Mouse (Mus musculus): Measurements from ENCODE around the gene Fthl17b.
"Not testable (repeated sequence)": the region's sequence is repeated elsewhere in the genome, so short reads cannot be mapped to it uniquely, and the experiment has no call there.

The Fthl17b gene

DNA sequence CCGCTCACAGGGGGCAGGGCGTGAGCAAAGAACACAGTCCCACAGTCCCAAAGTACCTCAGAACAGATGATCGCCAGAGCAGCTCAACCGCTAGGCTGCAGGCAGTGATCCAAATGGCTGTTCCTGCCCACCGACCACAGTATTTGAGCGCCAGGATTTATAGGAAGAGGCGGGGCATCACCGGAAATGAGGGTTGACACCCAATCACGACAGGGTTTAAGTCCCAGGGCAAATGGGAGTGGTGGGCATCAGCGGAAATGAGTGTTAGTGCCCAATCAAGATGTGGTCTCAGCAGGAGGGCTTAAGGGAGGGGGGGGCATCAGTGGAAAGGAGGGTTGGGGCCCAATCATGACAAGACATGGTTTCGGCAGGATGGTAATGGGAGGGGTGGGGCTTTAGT lies at the start of gene Fthl17b:
Fthl17b (minus strand) TSS at position 101 of the 400 bp plus-strand sequence.
- DNase-seq, result not testable (repeated sequence)

DNA sequence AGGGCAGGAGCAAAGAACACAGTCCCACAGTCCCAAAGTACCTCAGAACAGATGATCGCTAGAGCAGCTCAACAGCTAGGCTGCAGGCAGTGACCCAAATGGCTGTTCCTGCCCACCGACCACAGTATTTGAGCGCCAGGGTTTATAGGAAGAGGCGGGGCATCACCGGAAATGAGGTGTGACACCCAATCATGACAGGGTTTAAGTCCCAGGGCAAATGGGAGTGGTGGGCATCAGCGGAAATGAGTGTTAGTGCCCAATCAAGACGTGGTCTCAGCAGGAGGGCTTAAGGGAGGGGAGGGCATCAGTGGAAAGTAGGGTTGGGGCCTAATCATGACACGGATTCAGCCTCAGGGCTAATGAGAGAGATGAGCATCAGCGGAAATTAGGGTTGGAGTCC lies 23.9 kb upstream of the Fthl17b start, which contains the start of gene Fthl17d:
Fthl17d (minus strand) TSS at position 101 of the 400 bp plus-strand sequence.
- DNase-seq, result not testable (repeated sequence)

DNA sequence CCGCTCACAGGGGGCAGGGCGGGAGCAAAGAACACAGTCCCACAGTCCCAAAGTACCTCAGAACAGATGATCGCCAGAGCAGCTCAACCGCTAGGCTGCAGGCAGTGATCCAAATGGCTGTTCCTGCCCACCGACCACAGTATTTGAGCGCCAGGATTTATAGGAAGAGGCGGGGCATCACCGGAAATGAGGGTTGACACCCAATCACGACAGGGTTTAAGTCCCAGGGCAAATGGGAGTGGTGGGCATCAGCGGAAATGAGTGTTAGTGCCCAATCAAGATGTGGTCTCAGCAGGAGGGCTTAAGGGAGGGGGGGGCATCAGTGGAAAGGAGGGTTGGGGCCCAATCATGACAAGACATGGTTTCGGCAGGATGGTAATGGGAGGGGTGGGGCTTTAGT lies 13.7 kb upstream of the Fthl17b start, which contains the start of gene Fthl17c:
Fthl17c (minus strand) TSS at position 101 of the 400 bp plus-strand sequence.
- DNase-seq, result not testable (repeated sequence)

DNA sequence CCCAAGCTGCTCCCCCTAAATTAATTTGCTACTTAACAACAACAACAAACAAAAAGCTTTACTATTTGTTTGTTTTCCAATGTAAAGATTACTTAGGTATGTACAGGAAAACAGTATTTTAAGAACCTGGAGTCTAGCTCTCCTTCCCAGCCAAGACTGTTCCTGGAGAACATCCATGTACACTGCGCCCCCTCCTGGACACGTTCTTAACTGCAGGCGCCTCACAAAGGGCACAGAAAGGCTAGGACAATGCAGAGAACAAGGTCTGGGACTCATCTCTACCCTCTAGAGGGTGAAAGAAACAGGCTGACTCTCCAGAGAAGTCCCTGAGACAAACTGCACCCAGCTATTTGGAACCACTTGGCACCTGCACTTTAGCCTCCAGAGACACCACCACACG lies 1.8 kb upstream of the Fthl17b start:
- not testable (repeated sequence) for DNase-seq

DNA sequence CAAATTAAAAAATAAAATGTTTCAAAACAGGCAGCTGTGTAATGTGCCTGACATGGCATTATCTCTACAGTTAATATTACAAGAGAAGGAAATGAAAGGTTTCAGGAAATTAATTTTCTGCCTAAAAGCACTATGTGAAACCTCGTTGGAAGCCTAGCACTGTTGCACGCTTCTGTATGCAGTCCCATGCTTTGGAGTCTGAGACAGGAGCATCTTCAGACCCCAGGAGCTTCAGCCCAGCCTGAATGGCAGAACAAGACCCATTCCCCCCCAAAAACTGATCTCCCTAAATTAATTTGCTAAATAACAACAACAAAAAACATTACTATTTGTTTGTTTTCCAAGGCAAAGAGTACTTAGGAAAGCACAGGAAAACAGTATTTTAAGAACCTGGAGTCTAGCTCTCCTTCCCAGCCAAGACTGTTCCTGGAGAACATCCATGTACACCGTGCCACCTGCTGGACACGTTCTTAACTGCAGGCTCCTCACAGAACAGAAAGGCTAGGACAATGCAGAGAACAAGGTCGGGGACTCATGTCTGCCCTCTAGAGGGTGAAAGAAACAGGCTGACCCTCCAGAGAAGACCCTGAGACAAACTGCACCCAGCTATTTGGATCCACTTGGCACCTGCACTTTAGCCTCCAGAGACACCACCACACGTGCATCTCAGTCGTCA lies 14.5 kb downstream of the Fthl17b start:
- DNase-seq, result peak; percentile 77 to 85

DNA sequence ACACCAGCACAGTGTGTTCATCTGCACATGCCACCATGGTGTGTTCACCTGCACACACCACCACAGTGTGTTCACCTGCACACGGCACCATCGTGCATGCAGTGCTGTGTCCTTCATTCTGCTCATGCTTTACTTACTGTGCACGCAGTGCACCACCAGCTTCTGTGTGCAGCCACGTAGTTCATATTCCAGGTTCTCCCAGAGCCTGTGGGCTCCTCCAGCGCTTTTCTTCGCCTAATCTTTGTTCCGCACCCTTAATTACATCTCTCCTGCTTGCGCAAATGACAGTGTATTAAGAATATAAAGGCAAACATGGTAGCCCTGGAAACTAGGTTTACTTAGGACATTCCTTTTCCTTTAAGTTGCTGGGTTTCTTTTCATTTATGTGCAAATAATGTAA lies 18.7 kb downstream of the Fthl17b start:
- DNase-seq, result no peak

DNA sequence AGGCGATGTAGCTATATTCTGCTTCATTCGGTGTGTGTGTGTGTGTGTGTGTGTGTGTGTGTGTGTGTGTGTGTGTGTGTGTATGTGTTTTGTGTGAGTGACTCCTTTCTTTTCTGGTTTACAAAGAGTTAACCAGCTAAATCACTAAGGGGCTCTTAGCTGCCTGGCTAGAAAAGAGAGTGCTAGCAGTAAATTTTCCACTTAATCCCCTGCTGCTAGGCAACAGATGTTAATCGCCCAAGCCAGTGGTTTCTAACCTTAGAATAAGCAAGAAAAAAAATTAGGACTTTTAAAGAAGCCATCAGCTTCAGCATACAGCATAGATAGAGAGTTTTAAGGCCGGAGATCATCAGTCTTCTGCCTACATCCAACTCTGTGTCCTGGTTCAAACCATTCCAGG lies 35.5 kb downstream of the Fthl17b start:
- no peak for DNase-seq

DNA sequence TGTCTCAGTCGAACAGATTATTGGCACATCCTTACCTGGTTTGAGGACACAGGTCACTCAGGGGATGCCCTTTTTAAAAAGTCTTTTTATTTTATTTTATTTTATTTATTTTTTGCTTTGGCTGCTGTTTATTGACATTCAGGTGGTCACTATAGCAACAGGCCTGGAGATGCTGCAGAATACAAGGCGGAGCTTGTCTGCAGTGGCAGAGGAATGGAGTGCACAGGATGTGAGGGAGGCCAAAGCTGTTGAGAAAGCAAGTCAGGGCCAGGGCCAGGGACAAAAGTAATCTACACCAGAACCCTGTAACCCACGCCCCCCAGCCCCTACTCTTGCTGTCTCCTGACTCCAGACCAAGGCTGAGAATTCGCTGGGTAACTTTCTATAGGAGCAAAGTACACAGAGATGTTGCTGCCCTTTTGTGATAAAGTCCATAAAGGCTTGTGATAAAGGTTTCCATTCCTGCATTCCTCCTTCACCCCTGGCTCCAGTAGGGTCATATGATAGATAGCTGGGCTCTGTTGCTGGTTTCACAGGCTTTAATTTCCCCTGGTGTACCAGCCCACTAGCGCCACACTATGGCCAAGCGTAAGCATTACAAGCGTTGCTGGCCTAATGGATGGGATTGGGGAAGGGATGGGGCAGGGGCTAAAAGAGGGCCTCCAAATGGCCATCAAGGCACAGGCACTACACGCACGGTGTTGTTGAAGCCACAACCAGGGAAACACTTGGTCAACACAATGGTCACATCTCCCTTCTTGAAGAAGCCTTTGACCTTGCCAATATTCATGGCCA lies 40.8 kb downstream of the Fthl17b start:
- no peak for DNase-seq

DNA sequence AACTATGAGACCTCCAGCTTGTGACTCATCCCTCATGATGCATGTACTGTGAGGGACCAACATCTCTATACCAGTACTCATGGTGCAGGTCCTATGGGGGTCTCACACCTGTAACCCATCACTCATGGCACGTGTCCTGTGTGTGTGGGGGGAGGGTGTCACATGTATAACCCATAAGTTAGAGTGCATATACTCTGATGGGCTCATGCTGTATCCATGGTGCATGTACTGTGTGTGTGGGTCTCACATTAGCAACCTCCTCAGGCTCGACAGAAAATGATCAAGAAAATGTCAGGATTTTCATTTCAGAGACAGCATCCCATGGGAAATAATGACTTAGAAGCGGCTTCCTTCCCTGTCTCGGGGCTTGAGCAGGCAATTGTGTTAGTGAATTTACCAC lies 41.7 kb downstream of the Fthl17b start:
- DNase-seq, result no peak
